Mouse (Mus musculus) liver, postnatal 0 days (tissue): ENCODE data around the gene Camta2.

ENCODE experiments used
- CTCF ChIP-seq: sonication (generic); IDR thresholded peaks from 2 replicates; pipeline ENCODE4 v1.5.1; 2016; ENCODE audit warnings: antibody characterized with exemption, low read depth
- EP300 ChIP-seq: IDR thresholded peaks from 2 replicates; pipeline ENCODE4 v1.6.1; 2016; ENCODE audit warnings: antibody characterized with exemption, low read depth, mild to moderate bottlenecking

DNA sequence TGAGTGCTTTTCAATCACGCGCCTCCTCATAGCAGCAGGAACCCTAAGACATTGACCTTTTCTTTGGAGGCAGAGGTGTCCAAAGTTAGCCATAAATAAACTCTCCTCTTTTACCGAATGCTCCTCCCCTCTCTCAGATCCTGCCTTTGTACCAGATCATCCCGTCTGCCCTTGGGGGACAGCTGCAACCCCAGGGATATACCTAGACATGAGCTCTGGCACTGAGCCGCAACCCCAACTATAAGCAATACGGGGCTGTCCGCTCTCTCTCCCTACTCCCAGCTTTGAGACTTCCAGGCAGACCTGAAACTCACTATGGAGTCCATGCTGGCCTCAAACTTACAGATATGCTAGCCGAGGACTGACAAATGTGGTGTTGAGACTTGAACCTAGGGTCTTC lies 21.2 kb downstream of the Camta2 start:
- TF ChIP-seq CTCF (no peak), EP300 (no peak)
